Mouse (Mus musculus): Measurements from ENCODE around the gene Rab2b.

- TF ChIP-seq CTCF (IDR thresholded peaks at IDR 0.05; ENCODE audit: borderline replicate concordance, insufficient read depth, low read depth, low read length) (no peak), POLR2A (IDR thresholded peaks at IDR 0.05; ENCODE audit: borderline replicate concordance, insufficient read depth, low read length) (no peak)
Measured at GRCm38 (mm10) chr14:52279747-52280120, 389 bp upstream of the Rab2b start.

Measured in cerebellum, adult 2 months (tissue).